Comparison of ENCODE assay signal across 8 mouse cellular contexts in genomic region chr1:172526380-172527081, GRCm38 (mm10). TPM values are rescaled to one million over a fixed set of nuclear protein-coding genes. Genes with fewer than 3 reads are reported as not detected.
DNase-seq lines count a peak whose midpoint lies in the region; ATAC-seq and TF ChIP-seq lines count a peak whose summit lies in the region.
"Had no signal": no experiment of that assay in that cellular context is flagged by ENCODE, and none has a peak within 500 bp of the region (broad histone marks: within the 10 kb centered on the region; RNA-seq: fewer than 3 reads in every experiment).

No protein-coding gene starts in this region.

- H3K4me3 ChIP-seq in MEL (ENCODE audit: control insufficient read depth in 1 of 2, insufficient read depth in 1 of 2, low read depth in 2 of 2, low read length in 2 of 2), result peak overlapping the region; percentile 14 to 49; a peak in 3 of 4 replicates
- H3K4me3 ChIP-seq in kidney, embryonic 16.5 days (ENCODE audit: low read length), result no peak overlapping the region

- WGBS in kidney, embryonic 16.5 days, result 64% methylated on average over 23 of the region's 23 CpGs

- H3K9me3 ChIP-seq in MEL (replicated peaks; ENCODE audit: insufficient read depth, low read length), result no peaks in the 10 kb centered on the region
- no peaks in the 10 kb centered on the region for H3K9me3 ChIP-seq in kidney, embryonic 16.5 days (ENCODE audit: low read length)

- H3K27me3 ChIP-seq in MEL (ENCODE audit: control insufficient read depth in 1 of 2, insufficient read depth in 2 of 2, low read length in 2 of 2), result no peaks in the 10 kb centered on the region
- peaks cover 8% of the 10 kb centered on the region; the same call in 1 of the 2 replicates for H3K27me3 ChIP-seq in kidney, embryonic 16.5 days (ENCODE audit: insufficient read depth, low read length)

- H3K4me1 ChIP-seq in MEL (ENCODE audit: control insufficient read depth in 1 of 2, insufficient read depth in 2 of 2, low read length in 2 of 2), result peaks cover 5 to 28% of the 10 kb centered on the region in 2 experiments
- H3K4me1 ChIP-seq in kidney, embryonic 16.5 days (ENCODE audit: insufficient read depth, low read length), result peaks cover 17% of the 10 kb centered on the region

- H3K4me2 ChIP-seq in kidney, embryonic 16.5 days (replicated peaks; ENCODE audit: low read depth, low read length), result peak overlapping the region; percentile 22; the same call in 1 of the 2 replicates

- TF ChIP-seq EP300 in MEL (IDR thresholded peaks at IDR 0.05; ENCODE audit: low read depth in 1 of 2, low read length in 2 of 2), result peak; percentile 85 to 89

- ATAC-seq in common myeloid progenitor, adult 5-6 weeks (replicated peaks; ENCODE audit: low read depth, poor library complexity, severe bottlenecking), result peak; percentile 61
- no peak for ATAC-seq in kidney, embryonic 16.5 days (ENCODE audit: low FRiP score, low TSS enrichment)

- no peak for TF ChIP-seq CTCF in MEL (IDR thresholded peaks at IDR 0.05 in 2 of 3, conservative IDR thresholded peaks at IDR 0.05 in 1 of 3; ENCODE audit: control insufficient read depth in 1 of 3, insufficient read depth in 1 of 3, low read depth in 2 of 3, low read length in 3 of 3, poor library complexity in 1 of 3, severe bottlenecking in 1 of 3)

- peak overlapping the region; percentile 32 for H3K9ac ChIP-seq in MEL (ENCODE audit: control insufficient read depth, low read depth, low read length, poor library complexity, severe bottlenecking)
- peak overlapping the region; percentile 14; the same call in 1 of the 2 replicates for H3K9ac ChIP-seq in kidney, embryonic 16.5 days (replicated peaks; ENCODE audit: low read length)

- peak; percentile 94 for DNase-seq in MEL (ENCODE audit: low read depth, low spot score)
- DNase-seq in lung, postnatal 36 days, result peak; percentile 80
- no peak for DNase-seq in retina, postnatal 1 day
- DNase-seq in embryo, embryonic 9.5 days (ENCODE audit: extremely low spot score), result no peak
- DNase-seq in ovary, postnatal 14 days (ENCODE audit: low spot score), result no peak
- DNase-seq: gastrocnemius, postnatal 14 days had no signal

- no peaks in the 10 kb centered on the region for H3K79me2 ChIP-seq in MEL (ENCODE audit: control insufficient read depth, insufficient read depth, low read length, poor library complexity)

- H3K27ac ChIP-seq in MEL (ENCODE audit: control insufficient read depth, low read depth, low read length), result peak overlapping the region; percentile 86
- peak overlapping the region; percentile 41 for H3K27ac ChIP-seq in kidney, embryonic 16.5 days (ENCODE audit: low read length)

- no peak for TF ChIP-seq RAD21 in MEL (IDR thresholded peaks at IDR 0.05; ENCODE audit: low read depth, low read length)

- TF ChIP-seq POLR2A in MEL (IDR thresholded peaks at IDR 0.05; ENCODE audit: control insufficient read depth in 1 of 2, insufficient read depth in 1 of 2, low read depth in 1 of 2, low read length in 2 of 2, poor library complexity in 1 of 2), result 0 out of 4 replicates have a peak, but pooled peaks of 1 of the 2 experiments have one; percentile 23

- peaks cover 0 to 19% of the 10 kb centered on the region in 2 experiments; a peak in 2 of 4 replicates for H3K36me3 ChIP-seq in MEL (ENCODE audit: control insufficient read depth in 1 of 2, insufficient read depth in 2 of 2, low read length in 2 of 2)
- no peaks in the 10 kb centered on the region for H3K36me3 ChIP-seq in kidney, embryonic 16.5 days (ENCODE audit: insufficient read depth, low read length)

TF ChIP-seq in MEL, 35 proteins besides CTCF, POLR2A, EP300 and RAD21:
- TF ChIP-seq CHD1 (IDR thresholded peaks at IDR 0.05; ENCODE audit: low read depth, low read length), result no peak
- peak; percentile 59; the same call in 1 of the 2 replicates for TF ChIP-seq MAX (IDR thresholded peaks at IDR 0.05; ENCODE audit: low read length)
- TF ChIP-seq CHD2 (IDR thresholded peaks at IDR 0.05; ENCODE audit: low read length), result no peak
- TF ChIP-seq ETS1 (IDR thresholded peaks at IDR 0.05; ENCODE audit: low read depth, low read length), result peak; percentile 88
- peak; percentile 76 for TF ChIP-seq MYC (IDR thresholded peaks at IDR 0.05; ENCODE audit: low read depth, low read length)
- no peak for TF ChIP-seq ZNF384 (IDR thresholded peaks at IDR 0.05; ENCODE audit: low read depth, low read length)
- no peak for TF ChIP-seq ZC3H11A (IDR thresholded peaks at IDR 0.05; ENCODE audit: low read depth, low read length)
- peak; percentile 10; the same call in 1 of the 2 replicates for TF ChIP-seq NELFE (IDR thresholded peaks at IDR 0.05; ENCODE audit: low read depth, low read length)
- TF ChIP-seq MAFK (IDR thresholded peaks at IDR 0.05; ENCODE audit: borderline replicate concordance, low read depth, low read length), result no peak
- TF ChIP-seq ZMIZ1 (IDR thresholded peaks at IDR 0.05; ENCODE audit: low read depth, low read length), result no peak
- no peak for TF ChIP-seq ELF1 (IDR thresholded peaks at IDR 0.05; ENCODE audit: low read depth, low read length)
- TF ChIP-seq KAT2A (conservative IDR thresholded peaks at IDR 0.05; ENCODE audit: low read depth, low read length), result no peak
- no peak for TF ChIP-seq E2F4 (IDR thresholded peaks at IDR 0.05; ENCODE audit: borderline replicate concordance, low read depth, low read length)
- no peak for TF ChIP-seq JUND (IDR thresholded peaks at IDR 0.05; ENCODE audit: low read depth, low read length)
- TF ChIP-seq TAL1 (IDR thresholded peaks at IDR 0.05; ENCODE audit: low read length), result peak; percentile 99
- peak; percentile 96 for TF ChIP-seq GATA1 (IDR thresholded peaks at IDR 0.05; ENCODE audit: low read depth, low read length)
- TF ChIP-seq RCOR1 (IDR thresholded peaks at IDR 0.05; ENCODE audit: low read depth, low read length), result peak; percentile 96
- no peak for TF ChIP-seq HCFC1 (IDR thresholded peaks at IDR 0.05; ENCODE audit: low read depth, low read length)
- peak; percentile 66 for TF ChIP-seq MXI1 (IDR thresholded peaks at IDR 0.05; ENCODE audit: low read depth, low read length)
- peak; percentile 59 for TF ChIP-seq TBP (IDR thresholded peaks at IDR 0.05; ENCODE audit: low read depth, low read length)
- no peak for TF ChIP-seq MAZ (IDR thresholded peaks at IDR 0.05; ENCODE audit: low read depth, low read length)
- TF ChIP-seq POLR2AphosphoS2 (IDR thresholded peaks at IDR 0.05; ENCODE audit: low read length), result no peak
- no peak for TF ChIP-seq POLR2AphosphoS5 (IDR thresholded peaks at IDR 0.05; ENCODE audit: borderline replicate concordance, low read depth, low read length)
- TF ChIP-seq USF1 (IDR thresholded peaks at IDR 0.05; ENCODE audit: low read depth, low read length), result no peak
- peak; percentile 65; the same call in 1 of the 2 replicates for TF ChIP-seq BHLHE40 (IDR thresholded peaks at IDR 0.05; ENCODE audit: borderline replicate concordance, low read depth, low read length)
- peak; percentile 96 for TF ChIP-seq TCF12 (IDR thresholded peaks at IDR 0.05; ENCODE audit: low read depth, low read length)

RNA-seq across cellular contexts. Expression of gene Cfap45, which starts 5.9 kb away (rescaled TPM):
- 0.29 TPM in 1 of 2 replicates, not detected in the other for total RNA-seq in MEL (2012; rRNA removed)
- under 1 TPM in 1 of 2 experiments, not detected in 1; 0.40 TPM for polyA plus RNA-seq in MEL (2012; ENCODE audit: insufficient read depth in 1 of 2, insufficient read length in 2 of 2, low read depth in 1 of 2, low replicate concordance in 2 of 2, missing spikeins in 1 of 2)
- 0.32 and 2.0 TPM in 2 replicates for total RNA-seq in common myeloid progenitor, adult 5-6 weeks (2017)
- polyA plus RNA-seq in kidney, embryonic 16.5 days (2015; fragmentation: Nextera tagmentation; extraction: Ambion mirVana), result 1.9 and 2.5 TPM in 2 replicates

RNA-seq across cellular contexts. Expression of gene Tagln2, which starts 26.7 kb away (rescaled TPM):
- total RNA-seq in MEL (2012; rRNA removed), result 100 and 150 TPM in 2 replicates
- polyA plus RNA-seq in MEL (2012; ENCODE audit: insufficient read depth in 1 of 2, insufficient read length in 2 of 2, low read depth in 1 of 2, low replicate concordance in 2 of 2, missing spikeins in 1 of 2), result 100 to 1,000 TPM; 332 to 581 TPM
- total RNA-seq in common myeloid progenitor, adult 5-6 weeks (2017), result 212 and 241 TPM in 2 replicates
- polyA plus RNA-seq in kidney, embryonic 16.5 days (2015; fragmentation: Nextera tagmentation; extraction: Ambion mirVana), result 280 and 282 TPM in 2 replicates

RNA-seq across cellular contexts. Expression of gene Vsig8, which starts 29.2 kb away (rescaled TPM):
- not detected in 2 replicates for total RNA-seq in MEL (2012; rRNA removed)
- polyA plus RNA-seq in MEL (2012; ENCODE audit: insufficient read depth in 1 of 2, insufficient read length in 2 of 2, low read depth in 1 of 2, low replicate concordance in 2 of 2, missing spikeins in 1 of 2), result not detected
- not detected in 2 replicates for total RNA-seq in common myeloid progenitor, adult 5-6 weeks (2017)
- polyA plus RNA-seq in kidney, embryonic 16.5 days (2015; fragmentation: Nextera tagmentation; extraction: Ambion mirVana), result 0.34 and 0.68 TPM in 2 replicates
- total RNA-seq: gastrocnemius, postnatal 14 days had no signal

RNA-seq across cellular contexts. Expression of gene Igsf9, which starts 44.9 kb away (rescaled TPM):
- 0.12 and 0.13 TPM in 2 replicates for total RNA-seq in MEL (2012; rRNA removed)
- polyA plus RNA-seq in MEL (2012; ENCODE audit: insufficient read depth in 1 of 2, insufficient read length in 2 of 2, low read depth in 1 of 2, low replicate concordance in 2 of 2, missing spikeins in 1 of 2), result under 1 TPM in 1 of 2 experiments, not detected in 1; 0.38 TPM
- 0.14 and 2.2 TPM in 2 replicates for total RNA-seq in common myeloid progenitor, adult 5-6 weeks (2017)
- 45.7 and 58.1 TPM in 2 replicates for polyA plus RNA-seq in kidney, embryonic 16.5 days (2015; fragmentation: Nextera tagmentation; extraction: Ambion mirVana)

RNA-seq across cellular contexts. Expression of gene Slamf9, which starts 51.4 kb away (rescaled TPM):
- total RNA-seq in MEL (2012; rRNA removed), result 0.23 TPM in 1 of 2 replicates, not detected in the other
- polyA plus RNA-seq in MEL (2012; ENCODE audit: insufficient read depth in 1 of 2, insufficient read length in 2 of 2, low read depth in 1 of 2, low replicate concordance in 2 of 2, missing spikeins in 1 of 2), result under 1 TPM in 1 of 2 experiments, not detected in 1; 0.38 TPM
- total RNA-seq in common myeloid progenitor, adult 5-6 weeks (2017), result not detected in 2 replicates
- 1.0 and 1.7 TPM in 2 replicates for polyA plus RNA-seq in kidney, embryonic 16.5 days (2015; fragmentation: Nextera tagmentation; extraction: Ambion mirVana)

Comparison
In these comparisons a context has a peak if more than half of its experiments do, and no peak if none do; other contexts are left out.
1. DNase-seq: peak in MEL (single experiment) and lung, postnatal 36 days (single experiment); none in retina, postnatal 1 day (single experiment), embryo, embryonic 9.5 days (single experiment) and ovary, postnatal 14 days (single experiment).